Mouse (Mus musculus) lung, embryonic 14.5 days (tissue): ENCODE data around the gene Lrrc9. TPM values are rescaled to one million over a fixed set of nuclear protein-coding genes. Genes with fewer than 3 reads are reported as not detected.

ENCODE experiments used
- ATAC-seq: fragments of 200-750 bp; cut with Nextera tagmentation; 2 replicates; pipeline ENCODE4 v1.8.0; 2017; ENCODE audit warnings: mild to moderate bottlenecking, moderate TSS enrichment, moderate library complexity; ENCODE audit not compliant: insufficient read depth
- DNase-seq: peaks from one replicate; pipeline ENCODE4 v3.0.0-alpha.2; 2015
- H3K27ac ChIP-seq: fragments of 300-500 bp; sonication (generic); 2 replicates; pipeline ENCODE4 v1.5.1; 2014; ENCODE audit warnings: low read depth, mild to moderate bottlenecking, moderate library complexity
- H3K27me3 ChIP-seq: fragments of 300-500 bp; sonication (generic); 2 replicates; pipeline ENCODE4 v1.6.1; 2014; ENCODE audit warnings: low read length, control low read depth; ENCODE audit not compliant: insufficient read depth
- H3K36me3 ChIP-seq: fragments of 300-500 bp; sonication (generic); 2 replicates; pipeline ENCODE4 v1.6.1; 2014; ENCODE audit warnings: control low read depth; ENCODE audit not compliant: insufficient read depth
- H3K4me1 ChIP-seq: fragments of 300-500 bp; sonication (generic); 2 replicates; pipeline ENCODE4 v1.6.1; 2014; ENCODE audit warnings: antibody characterized with exemption, control low read depth; ENCODE audit not compliant: insufficient read depth
- H3K4me2 ChIP-seq: fragments of 300-500 bp; sonication (generic); 2 replicates; pipeline ENCODE4 v1.6.1; 2014; ENCODE audit warnings: mild to moderate bottlenecking
- H3K4me3 ChIP-seq: fragments of 300-500 bp; sonication (generic); 2 replicates; pipeline ENCODE4 v1.5.1; 2014; ENCODE audit warnings: low read depth, low read length
- H3K9ac ChIP-seq: fragments of 300-500 bp; sonication (generic); 2 replicates; pipeline ENCODE4 v1.6.1; 2014
- H3K9me3 ChIP-seq: fragments of 300-500 bp; sonication (generic); 2 replicates; pipeline ENCODE4 v1.6.1; 2016; ENCODE audit warnings: low read depth, low read length, control low read depth
- CTCF ChIP-seq: IDR thresholded peaks from 2 replicates; pipeline ENCODE4 v1.5.1; 2016; ENCODE audit warnings: antibody characterized with exemption, low read depth
- WGBS: fragments of 180-500 bp; shearing (Covaris S2); extraction: QIAGEN DNeasy Blood & Tissue Kit; methylation state at CpG from one replicate; pipeline ENCODE4 v1.1.7; 2014; 5-methylcytosine and 5-hydroxymethylcytosine counted together
- polyA plus RNA-seq: library from polyadenylated mRNA; unstranded; fragments of >200 nt; fragmentation: Nextera tagmentation; extraction: Ambion mirVana; gene quantifications from 2 replicates; pipeline ENCODE4 v1.2.1, GENCODE M21; 2014

The Lrrc9 gene
- polyA plus RNA-seq, 1 experiment from 2014 or later = 0.29 TPM

GRCm38 (mm10) chr12:72408954-72409353 lies 32.7 kb upstream of the Lrrc9 start, which contains the start of gene Rtn1:
TSS of gene Rtn1 (minus strand) at chr12:72409054.
- H3K36me3 ChIP-seq = no peaks in the 10 kb centered on the region
- H3K4me2 ChIP-seq = peak within 1 kb of the TSS; percentile 93
- peaks cover 24% of the 10 kb centered on the region for H3K27me3 ChIP-seq
- no peaks in the 10 kb centered on the region; the same call in 1 of the 2 replicates for H3K4me1 ChIP-seq
- no peak for TF ChIP-seq CTCF
- ATAC-seq (no peak), DNase-seq (no peak)
- peak within 1 kb of the TSS; percentile 59 for H3K9ac ChIP-seq
- peak within 1 kb of the TSS; percentile 71 for H3K4me3 ChIP-seq
- WGBS = 29% methylated on average over 6 of the region's 6 CpGs
- H3K27ac ChIP-seq = no peak within 1 kb of the TSS
- H3K9me3 ChIP-seq = no peaks in the 10 kb centered on the region

DNA sequence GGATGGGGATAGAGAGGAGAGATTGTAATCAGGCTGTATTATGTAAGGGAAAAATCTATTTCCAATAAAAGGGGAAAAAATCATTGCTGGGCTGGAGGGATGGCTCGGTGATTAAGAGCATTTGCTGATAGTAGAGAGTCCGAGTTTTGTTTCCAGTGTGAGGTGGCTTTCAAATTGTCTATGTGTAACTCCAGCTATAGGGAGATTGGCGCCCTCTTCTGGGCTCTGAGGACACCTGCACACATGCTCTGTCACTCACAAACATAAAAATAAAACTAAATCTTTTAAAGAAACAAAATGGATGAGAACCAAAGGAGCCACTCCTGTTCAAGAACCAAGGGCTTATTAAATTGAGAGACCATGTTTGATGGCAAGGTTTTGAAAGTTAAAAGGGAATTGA lies 23.9 kb upstream of the Lrrc9 start:
- Histone ChIP-seq H3K9me3 (no peaks in the 10 kb centered on the region), H3K36me3 (no peaks in the 10 kb centered on the region), H3K27me3 (no peaks in the 10 kb centered on the region), H3K9ac (no peak overlapping the region), H3K4me2 (no peak overlapping the region), H3K27ac (no peak overlapping the region), H3K4me1 (no peaks in the 10 kb centered on the region), H3K4me3 (no peak overlapping the region)
- no peak for ATAC-seq
- peak; percentile 71 for DNase-seq
- peak; percentile 56 for TF ChIP-seq CTCF
- WGBS = 27% methylated on average over 3 of the region's 3 CpGs

- no peak overlapping the region for H3K27ac ChIP-seq
- no peak overlapping the region for H3K9ac ChIP-seq
- ATAC-seq (no peak), DNase-seq (peak; percentile 78)
- WGBS = 38% methylated on average over 4 of the region's 4 CpGs
- no peaks in the 10 kb centered on the region for H3K4me1 ChIP-seq
- H3K4me2 ChIP-seq = no peak overlapping the region
- H3K36me3 ChIP-seq = no peaks in the 10 kb centered on the region
- no peaks in the 10 kb centered on the region for H3K9me3 ChIP-seq
- no peak for TF ChIP-seq CTCF
- H3K27me3 ChIP-seq = no peaks in the 10 kb centered on the region
- H3K4me3 ChIP-seq = no peak overlapping the region
Observed at GRCm38 (mm10) chr12:72422681-72423080, 19.0 kb upstream of the Lrrc9 start.

DNA sequence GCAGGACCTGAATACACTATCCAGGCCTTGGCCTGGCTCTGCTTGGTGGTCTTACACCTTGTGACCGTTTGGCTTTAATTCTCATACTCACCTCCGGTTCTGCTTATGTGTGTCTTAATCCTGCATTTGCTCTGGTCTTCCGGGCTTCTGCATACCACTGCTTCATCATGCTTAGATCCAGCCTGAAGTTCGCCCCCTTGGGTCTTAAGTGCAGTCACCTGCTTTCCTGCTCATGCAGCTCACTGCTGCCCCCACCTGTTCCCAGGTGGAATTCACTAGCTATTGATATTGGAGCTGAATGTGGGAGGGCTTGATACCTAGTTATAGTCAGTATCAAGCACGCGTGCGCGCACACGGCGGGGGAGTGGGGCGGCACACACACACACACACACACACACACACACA lies 13.9 kb upstream of the Lrrc9 start:
- H3K9me3 ChIP-seq = no peaks in the 10 kb centered on the region
- WGBS = 19% methylated on average over 11 of the region's 11 CpGs
- peak; percentile 88 for TF ChIP-seq CTCF

GRCm38 (mm10) chr12:72432209-72432608 lies 9.5 kb upstream of the Lrrc9 start:
- Histone ChIP-seq H3K9me3 (no peaks in the 10 kb centered on the region), H3K9ac (no peak overlapping the region), H3K4me2 (no peak overlapping the region), H3K27me3 (no peaks in the 10 kb centered on the region), H3K4me3 (no peak overlapping the region), H3K36me3 (no peaks in the 10 kb centered on the region), H3K27ac (no peak overlapping the region), H3K4me1 (no peaks in the 10 kb centered on the region)
- TF ChIP-seq CTCF = peak; percentile 33; the same call in 1 of the 2 replicates
- ATAC-seq (no peak), DNase-seq (peak; percentile 21)
- 64% methylated on average over 4 of the region's 4 CpGs for WGBS

More for the DNA sequence above, 13.9 kb upstream of the Lrrc9 start:
- Histone ChIP-seq H3K27me3 (no peaks in the 10 kb centered on the region), H3K4me3 (no peak overlapping the region), H3K27ac (no peak overlapping the region), H3K36me3 (no peaks in the 10 kb centered on the region), H3K9ac (no peak overlapping the region), H3K4me1 (no peaks in the 10 kb centered on the region), H3K4me2 (no peak overlapping the region)
- peak; percentile 84 for DNase-seq
- peak; percentile 41; the same call in 1 of the 2 replicates for ATAC-seq

DNA sequence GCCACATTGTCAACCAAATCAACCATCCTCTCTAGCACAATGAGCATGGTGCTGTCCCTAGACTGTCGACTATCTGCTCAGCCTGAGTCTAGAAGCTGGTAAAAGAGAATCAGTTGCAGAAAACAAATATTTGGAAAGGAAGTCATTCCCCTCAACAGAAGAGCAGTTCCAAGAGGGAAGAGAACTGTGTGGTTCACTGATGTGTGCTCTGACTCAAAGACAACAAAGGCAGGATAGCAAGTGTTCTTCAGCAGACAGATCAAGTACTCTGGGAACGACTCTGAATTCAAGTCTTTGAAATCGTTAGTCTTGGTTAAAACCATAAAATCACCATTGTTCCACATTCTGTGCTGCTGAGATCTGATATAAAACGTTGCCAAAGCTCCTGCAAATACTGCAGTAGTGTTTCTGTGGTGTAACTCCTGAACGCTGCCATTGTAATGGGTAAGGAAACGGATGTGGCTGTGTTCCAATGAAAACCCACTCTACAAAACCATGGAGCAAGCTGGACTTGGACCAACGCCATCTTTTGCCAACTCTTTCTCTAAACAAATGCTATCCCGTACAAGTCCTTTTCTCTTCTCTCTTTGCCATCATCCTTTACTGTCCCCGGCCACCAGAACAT lies 8.3 kb upstream of the Lrrc9 start:
- Histone ChIP-seq H3K4me2 (no peak overlapping the region), H3K4me3 (no peak overlapping the region), H3K27ac (no peak overlapping the region), H3K27me3 (no peaks in the 10 kb centered on the region), H3K4me1 (no peaks in the 10 kb centered on the region), H3K9ac (no peak overlapping the region), H3K36me3 (no peaks in the 10 kb centered on the region), H3K9me3 (no peaks in the 10 kb centered on the region)
- 57% methylated on average over 9 of the region's 9 CpGs for WGBS
- DNase-seq (peak; percentile 62), ATAC-seq (no peak)
- TF ChIP-seq CTCF = no peak

DNA sequence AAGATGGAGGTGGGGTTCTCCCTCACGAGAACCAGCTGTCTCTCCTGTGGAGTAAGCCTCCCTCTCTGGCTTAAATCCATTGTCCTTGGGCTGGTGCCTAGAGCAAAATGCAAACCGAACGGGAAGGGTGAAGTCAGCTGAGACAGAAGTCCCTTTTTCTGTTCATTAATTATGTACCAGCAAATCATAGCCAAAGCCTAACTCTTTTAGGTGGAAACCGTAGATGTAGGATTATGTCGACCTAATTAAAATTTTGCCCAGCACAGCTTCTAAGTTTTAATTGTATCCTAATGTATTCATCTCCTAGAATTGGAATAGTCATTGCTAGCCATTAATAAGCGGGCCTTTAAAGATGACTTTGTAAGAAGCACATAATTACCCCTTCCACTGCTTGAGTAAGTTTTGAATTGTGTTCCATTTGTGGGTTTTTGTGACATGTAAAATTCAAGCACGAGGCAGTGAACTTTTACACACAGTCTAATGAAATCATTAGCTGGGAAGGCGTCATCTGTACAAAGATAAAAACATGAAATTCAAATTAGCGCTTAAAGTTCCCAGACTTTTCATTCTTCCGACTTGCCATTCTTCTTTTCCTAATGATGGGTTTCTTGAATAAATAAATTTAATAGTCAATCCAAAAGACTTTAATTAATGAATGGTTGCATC lies 3.9 kb upstream of the Lrrc9 start:
- no peaks in the 10 kb centered on the region for H3K4me1 ChIP-seq
- 73% methylated on average over 10 of the region's 10 CpGs for WGBS
- H3K9me3 ChIP-seq = no peaks in the 10 kb centered on the region
- no peak for TF ChIP-seq CTCF
- H3K27me3 ChIP-seq = no peaks in the 10 kb centered on the region
- no peak overlapping the region for H3K4me2 ChIP-seq
- no peaks in the 10 kb centered on the region for H3K36me3 ChIP-seq
- DNase-seq (peak; percentile 9), ATAC-seq (no peak)
- H3K4me3 ChIP-seq = no peak overlapping the region
- H3K9ac ChIP-seq = no peak overlapping the region
- no peak overlapping the region for H3K27ac ChIP-seq
